Mouse (Mus musculus) hindbrain, embryonic 14.5 days (tissue): Measurements from ENCODE around the gene Zc2hc1c. TPM values are rescaled to one million over a fixed set of nuclear protein-coding genes. Genes with fewer than 3 reads are reported as not detected.
"Not testable (repeated sequence)": the region's sequence is repeated elsewhere in the genome, so short reads cannot be mapped to it uniquely, and the experiment has no call there.

Source experiments
- ATAC-seq: fragments of 200-750 bp; cut with Nextera tagmentation; 2 replicates; pipeline ENCODE4 v1.8.0; 2017; ENCODE audit warnings: moderate number of reproducible peaks, mild to moderate bottlenecking, moderate TSS enrichment, moderate library complexity; ENCODE audit not compliant: low FRiP score
- DNase-seq: peaks from one replicate; pipeline ENCODE4 v3.0.0-alpha.2; 2015; ENCODE audit warnings: low spot score
- H3K27ac ChIP-seq: fragments of 300-500 bp; sonication (generic); 2 replicates; pipeline ENCODE4 v1.5.1; 2014; ENCODE audit warnings: mild to moderate bottlenecking, moderate library complexity
- H3K27me3 ChIP-seq: fragments of 300-500 bp; sonication (generic); 2 replicates; pipeline ENCODE4 v1.6.1; 2014; ENCODE audit warnings: mild to moderate bottlenecking, low read length, mixed read lengths; ENCODE audit not compliant: control insufficient read depth, insufficient read depth
- H3K36me3 ChIP-seq: fragments of 300-500 bp; sonication (generic); replicated peaks from 2 replicates; pipeline ENCODE4 v1.6.1; 2014; ENCODE audit not compliant: control insufficient read depth, insufficient read depth
- H3K4me1 ChIP-seq: fragments of 300-500 bp; sonication (generic); replicated peaks from 2 replicates; pipeline ENCODE4 v1.6.1; 2014; ENCODE audit warnings: antibody characterized with exemption, low read length, mixed read lengths; ENCODE audit not compliant: control insufficient read depth, insufficient read depth
- H3K4me2 ChIP-seq: fragments of 300-500 bp; sonication (generic); replicated peaks from 2 replicates; pipeline ENCODE4 v1.6.1; 2014; ENCODE audit warnings: mild to moderate bottlenecking, moderate library complexity
- H3K4me3 ChIP-seq: fragments of 300-500 bp; sonication (generic); replicated peaks from 2 replicates; pipeline ENCODE4 v1.5.1; 2014; ENCODE audit warnings: mild to moderate bottlenecking, low read length
- H3K9ac ChIP-seq: fragments of 300-500 bp; sonication (generic); 2 replicates; pipeline ENCODE4 v1.6.1; 2014
- H3K9me3 ChIP-seq: fragments of 300-500 bp; sonication (generic); 2 replicates; pipeline ENCODE4 v1.6.1; 2016; ENCODE audit warnings: low read length; ENCODE audit not compliant: control insufficient read depth
- WGBS: fragments of 180-500 bp; shearing (Covaris S2); extraction: QIAGEN DNeasy Blood & Tissue Kit; methylation state at CpG from one replicate; pipeline ENCODE4 v1.1.7; 2014; 5-methylcytosine and 5-hydroxymethylcytosine counted together
- polyA plus RNA-seq: library from polyadenylated mRNA; unstranded; fragments of >200 nt; fragmentation: Nextera tagmentation; extraction: Ambion mirVana; gene quantifications from 2 replicates; pipeline ENCODE4 v1.2.1, GENCODE M21; 2014

The Zc2hc1c gene
- polyA plus RNA-seq, 1 experiment from 2014 or later, result 1.9 TPM

GRCm38 (mm10) chr12:85280105-85280844 lies 8.1 kb upstream of the Zc2hc1c start:
- Histone ChIP-seq H3K27ac (peak overlapping the region; percentile 80), H3K4me3 (peak overlapping the region; percentile 87)

DNA sequence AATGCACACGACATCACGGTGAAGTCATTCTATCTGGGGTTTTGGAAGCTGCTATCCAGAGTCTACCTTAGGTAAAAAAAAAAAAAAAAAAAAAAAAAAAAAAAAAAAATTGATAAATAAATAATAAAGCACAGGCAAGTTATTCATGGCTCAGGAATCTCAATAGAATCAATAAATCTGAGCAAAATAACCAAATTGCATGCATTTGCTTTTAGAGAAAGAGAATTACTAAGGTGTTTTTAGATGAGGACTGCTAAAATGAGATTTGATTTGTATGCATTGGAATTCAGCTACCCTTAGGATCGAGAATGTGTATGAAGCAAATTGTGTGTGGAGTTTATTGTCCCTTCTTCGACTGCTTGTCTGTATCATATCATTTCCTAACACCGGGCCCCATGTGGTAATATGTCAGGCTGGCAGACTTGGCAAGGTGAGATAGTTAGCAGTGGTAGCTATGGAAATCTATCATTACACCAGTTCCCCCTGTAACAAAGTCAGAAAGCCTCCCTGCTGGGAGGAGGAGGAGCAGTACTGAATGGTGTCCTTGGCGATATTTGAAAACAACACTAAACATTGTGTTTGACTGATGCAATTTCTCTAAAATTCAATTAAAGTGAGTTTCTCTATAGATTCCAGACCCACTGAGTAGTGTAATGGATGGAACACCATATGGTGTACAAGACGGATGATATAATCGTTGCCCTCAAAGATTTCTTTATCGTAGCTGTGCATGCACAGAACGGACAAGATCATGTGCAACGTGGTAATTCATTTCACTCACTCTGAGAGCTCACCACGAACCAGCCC lies 7.3 kb upstream of the Zc2hc1c start:
- Histone ChIP-seq H3K27ac (no peak overlapping the region), H3K9me3 (no peaks in the 10 kb centered on the region), H3K36me3 (no peaks in the 10 kb centered on the region), H3K9ac (no peak overlapping the region), H3K4me1 (peaks cover 7% of the 10 kb centered on the region; the same call in 1 of the 2 replicates), H3K4me2 (peak overlapping the region; percentile 96), H3K4me3 (peak overlapping the region; percentile 87), H3K27me3 (no peaks in the 10 kb centered on the region)
- 53% methylated on average over 12 of the region's 12 CpGs for WGBS
- peak; percentile 37 for DNase-seq
- ATAC-seq, result no peak

More at GRCm38 (mm10) chr12:85280105-85280844, 8.1 kb upstream of the Zc2hc1c start:
- peak; percentile 98 for ATAC-seq
- peak overlapping the region; percentile 96 for H3K4me2 ChIP-seq
- no peaks in the 10 kb centered on the region for H3K27me3 ChIP-seq
- no peaks in the 10 kb centered on the region for H3K9me3 ChIP-seq
- WGBS, result under 1% methylated on average over 31 of the region's 31 CpGs
- H3K36me3 ChIP-seq, result no peaks in the 10 kb centered on the region
- H3K4me1 ChIP-seq, result peaks cover 7% of the 10 kb centered on the region; the same call in 1 of the 2 replicates
- H3K9ac ChIP-seq, result peak overlapping the region; percentile 89
- DNase-seq, result peak; percentile 97

DNA sequence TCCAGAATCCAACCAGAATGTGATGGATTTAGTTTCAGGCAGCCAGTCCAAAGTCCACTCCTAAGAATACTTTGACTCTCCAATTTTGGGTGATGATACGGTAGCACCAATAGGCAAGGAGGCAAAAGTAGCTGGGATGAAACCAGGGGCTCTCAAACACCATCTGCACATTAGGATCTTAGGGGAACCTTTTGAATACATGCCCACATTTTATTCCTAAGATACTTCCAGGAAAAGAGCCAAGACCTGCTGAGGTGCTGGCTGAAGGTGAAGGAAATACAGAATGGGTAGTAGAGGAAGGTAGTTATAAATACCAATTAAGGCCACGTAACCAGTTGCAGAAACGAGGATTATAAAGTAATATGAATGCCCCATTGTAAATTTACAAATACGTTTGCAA lies 6.6 kb upstream of the Zc2hc1c start:
- not testable (repeated sequence) for H3K36me3 ChIP-seq, H3K9me3 ChIP-seq, H3K27ac ChIP-seq, H3K27me3 ChIP-seq, H3K4me3 ChIP-seq, ATAC-seq, H3K4me1 ChIP-seq, DNase-seq, H3K9ac ChIP-seq, H3K4me2 ChIP-seq
- 81% methylated on average over 1 of the region's 4 CpGs for WGBS

GRCm38 (mm10) chr12:85284331-85284730 lies 4.1 kb upstream of the Zc2hc1c start:
- H3K27me3 ChIP-seq, result no peaks in the 10 kb centered on the region
- no peak overlapping the region for H3K27ac ChIP-seq
- no peaks in the 10 kb centered on the region for H3K9me3 ChIP-seq
- DNase-seq, result no peak
- no peak overlapping the region for H3K4me3 ChIP-seq
- ATAC-seq, result no peak
- H3K9ac ChIP-seq, result no peak overlapping the region
- H3K4me2 ChIP-seq, result no peak overlapping the region
- peaks cover 10% of the 10 kb centered on the region for H3K4me1 ChIP-seq
- 74% methylated on average over 8 of the region's 8 CpGs for WGBS
- no peaks in the 10 kb centered on the region for H3K36me3 ChIP-seq

GRCm38 (mm10) chr12:85284996-85285395 lies 3.4 kb upstream of the Zc2hc1c start:
- no peak overlapping the region for H3K4me3 ChIP-seq
- peaks cover 5% of the 10 kb centered on the region for H3K4me1 ChIP-seq
- H3K9me3 ChIP-seq, result no peaks in the 10 kb centered on the region
- no peak overlapping the region for H3K9ac ChIP-seq
- no peak overlapping the region for H3K4me2 ChIP-seq
- H3K36me3 ChIP-seq, result no peaks in the 10 kb centered on the region
- no peaks in the 10 kb centered on the region for H3K27me3 ChIP-seq
- H3K27ac ChIP-seq, result no peak overlapping the region
- DNase-seq (no peak), ATAC-seq (no peak)
- 92% methylated on average over 4 of the region's 4 CpGs for WGBS

DNA sequence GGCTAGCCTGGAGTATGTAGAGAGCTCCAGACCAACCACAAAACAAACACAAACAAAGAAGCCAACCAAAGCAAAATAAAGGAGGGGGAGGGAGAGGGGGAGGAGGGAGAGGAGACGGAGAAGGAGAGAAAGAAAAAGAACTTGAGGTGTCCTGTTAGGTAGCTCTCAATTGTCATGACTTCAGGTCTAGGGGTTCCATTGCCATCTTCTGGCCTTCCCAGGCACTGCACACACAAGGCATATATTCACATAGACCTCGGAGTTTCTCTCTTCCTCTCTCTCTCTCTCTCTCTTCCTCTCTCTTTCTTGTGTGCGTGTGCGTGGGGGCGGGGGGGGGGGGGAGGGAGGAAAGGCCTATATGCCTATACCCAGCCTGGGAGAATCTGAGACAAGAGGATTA lies 1.4 kb upstream of the Zc2hc1c start:
- 34% methylated on average over 2 of the region's 5 CpGs for WGBS
- Histone ChIP-seq H3K9ac (no peak overlapping the region), H3K36me3 (no peaks in the 10 kb centered on the region), H3K9me3 (no peaks in the 10 kb centered on the region), H3K4me2 (no peak overlapping the region), H3K27me3 (no peaks in the 10 kb centered on the region), H3K4me1 (peaks cover 5% of the 10 kb centered on the region), H3K27ac (no peak overlapping the region), H3K4me3 (no peak overlapping the region)
- ATAC-seq (no peak), DNase-seq (no peak)

DNA sequence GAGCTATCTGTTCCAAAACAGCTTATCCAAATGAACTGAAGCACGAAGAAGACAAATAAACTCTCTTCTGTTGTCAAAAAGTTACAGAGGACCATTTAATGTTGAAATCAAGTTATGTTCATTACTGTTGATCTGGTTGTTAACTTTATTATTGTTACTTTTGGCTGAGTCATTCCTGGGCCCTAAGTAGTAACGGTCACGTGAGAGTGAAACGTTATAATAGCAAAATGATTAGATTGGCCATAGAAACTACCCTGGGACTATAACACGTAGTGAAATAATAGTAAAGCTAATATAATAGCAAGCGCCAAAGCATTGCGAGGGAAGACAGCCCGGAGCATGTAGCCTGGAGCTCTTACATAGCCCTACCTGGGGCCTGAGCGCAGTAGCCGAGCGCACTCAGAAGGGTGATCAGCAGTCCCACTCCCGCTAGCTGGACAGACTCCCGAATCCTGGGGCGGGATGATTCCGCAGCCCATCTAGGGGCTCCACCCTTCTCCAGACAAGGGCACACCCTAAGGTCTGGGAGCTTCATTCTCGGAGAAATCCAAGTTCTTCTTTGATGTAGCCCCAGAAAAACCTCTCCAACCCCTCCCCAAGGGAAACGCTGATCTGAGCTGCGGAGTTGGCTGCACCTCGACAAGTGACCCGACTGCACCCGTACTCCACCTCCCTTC lies 444 bp upstream of the Zc2hc1c start, which contains the start of gene Acyp1:
TSS of gene Acyp1 (minus strand) at position 630 of the 677 bp plus-strand sequence.
- Histone ChIP-seq H3K4me1 (peaks cover 5% of the 10 kb centered on the region), H3K27me3 (no peaks in the 10 kb centered on the region), H3K36me3 (no peaks in the 10 kb centered on the region), H3K9me3 (no peaks in the 10 kb centered on the region), H3K4me2 (peak within 1 kb of the TSS; percentile 87), H3K27ac (no peak within 1 kb of the TSS), H3K9ac (peak within 1 kb of the TSS; percentile 56), H3K4me3 (peak within 1 kb of the TSS; percentile 44)
- no peak for DNase-seq
- peak; percentile 40; the same call in 1 of the 2 replicates for ATAC-seq
- 9% methylated on average over 21 of the region's 21 CpGs for WGBS

DNA sequence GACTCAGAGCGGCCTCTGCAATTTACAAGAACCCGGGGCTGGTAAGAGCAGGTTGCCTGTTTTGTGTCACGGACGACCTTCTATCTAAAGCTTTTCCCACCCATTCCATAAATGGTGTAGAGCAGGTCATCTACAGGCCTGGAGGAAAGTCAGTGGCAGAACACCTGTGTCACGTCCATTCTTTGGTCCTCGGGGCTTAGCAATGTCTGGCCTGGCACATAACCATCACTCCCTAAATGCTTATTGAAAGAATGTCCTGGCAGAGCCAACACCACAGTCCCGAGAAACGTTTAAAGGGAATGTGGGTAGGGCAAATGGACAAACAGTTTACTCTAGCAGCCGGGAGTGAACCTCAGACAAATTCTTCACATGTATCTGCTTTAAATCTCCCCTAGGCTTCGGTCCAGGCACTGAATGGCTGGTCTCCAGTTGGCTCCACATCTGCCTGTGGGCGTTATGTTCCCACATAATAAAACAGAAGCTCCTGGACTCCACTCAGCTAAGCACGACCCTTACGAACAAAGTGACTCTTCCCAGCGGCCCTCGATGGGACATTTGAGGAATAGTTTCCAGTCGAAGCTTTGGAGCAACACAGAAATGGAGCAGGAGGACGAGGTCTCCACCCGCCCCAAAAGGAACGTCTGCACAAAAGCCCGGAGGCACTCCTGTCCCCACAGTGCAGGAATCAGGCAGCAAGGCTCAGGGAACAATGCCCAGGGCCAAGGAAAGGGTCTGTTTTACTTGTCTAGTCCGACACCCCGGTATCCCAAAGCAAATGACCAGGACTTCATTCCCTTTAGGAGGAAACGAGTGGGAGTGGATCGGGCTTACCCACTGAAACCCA lies 988 bp downstream of the Zc2hc1c start:
- 62% methylated on average over 24 of the region's 24 CpGs for WGBS
- H3K9ac ChIP-seq, result peak overlapping the region; percentile 56
- ATAC-seq, result no peak
- no peak overlapping the region for H3K27ac ChIP-seq
- H3K4me3 ChIP-seq, result peak overlapping the region; percentile 44
- DNase-seq, result no peak
- no peaks in the 10 kb centered on the region for H3K27me3 ChIP-seq
- H3K36me3 ChIP-seq, result no peaks in the 10 kb centered on the region
- peaks cover 5% of the 10 kb centered on the region for H3K4me1 ChIP-seq
- H3K9me3 ChIP-seq, result peaks cover 8% of the 10 kb centered on the region; the same call in 1 of the 2 replicates
- peak overlapping the region; percentile 87 for H3K4me2 ChIP-seq
